Comparison of ENCODE assay signal across 23 mouse cellular contexts in the genomic region with DNA sequence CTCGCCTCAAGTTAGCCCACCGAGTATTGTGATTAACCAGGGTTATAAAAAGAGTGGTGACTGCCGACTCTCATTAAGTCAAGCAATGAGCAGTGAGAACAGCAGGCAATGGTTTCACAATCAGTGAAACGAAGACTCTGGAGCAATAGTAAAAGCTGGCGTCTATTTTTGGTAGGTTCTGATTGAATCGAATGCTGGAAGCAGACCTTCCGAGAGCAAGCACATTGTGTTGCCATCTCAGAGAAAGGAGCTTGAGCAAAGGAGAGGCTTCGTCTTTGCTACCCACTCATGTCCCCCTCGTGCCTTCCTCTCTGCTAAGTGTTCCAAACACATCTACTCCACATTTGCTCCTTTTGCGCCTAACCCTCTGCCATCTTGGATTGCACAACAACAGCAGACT. TPM values are rescaled to one million over a fixed set of nuclear protein-coding genes. Genes with fewer than 3 reads are reported as not detected.
DNase-seq lines count a peak whose midpoint lies in the region; ATAC-seq lines count a peak whose summit lies in the region.
"Had no signal": no experiment of that assay in that cellular context is flagged by ENCODE, and none has a peak within 500 bp of the region (broad histone marks: within the 10 kb centered on the region; RNA-seq: fewer than 3 reads in every experiment).

No protein-coding gene starts in this region.

- ATAC-seq in monocyte, adult 5-6 weeks (replicated peaks; ENCODE audit: insufficient number of reproducible peaks, low FRiP score, low TSS enrichment, poor library complexity, severe bottlenecking): no peak
- ATAC-seq: forebrain, embryonic 14.5 days; forebrain, postnatal 0 days; hindbrain, postnatal 0 days; Patski had no signal

- peak; percentile 1 for DNase-seq in adrenal gland, postnatal 10 days
- no peak for DNase-seq in adrenal gland, postnatal 4 days (ENCODE audit: low spot score in 2 of 2)
- DNase-seq in layer of hippocampus, adult 18-20 months (ENCODE audit: low spot score in 2 of 2): peak; percentile 18 to 77
- no peak for DNase-seq in layer of hippocampus, adult 9-10 months (ENCODE audit: low spot score)
- peak; percentile 15 to 33 for DNase-seq in layer of hippocampus, adult 8-10 months (ENCODE audit: low spot score in 2 of 2)
- DNase-seq in ovary, postnatal 14 days (ENCODE audit: low spot score): no peak
- DNase-seq: adrenal gland, postnatal 14 days; cerebellum, adult 18-20 months; cerebellum, adult 9-10 months; cerebellum, postnatal 25 days; forebrain, postnatal 0 days; gastrocnemius, postnatal 10 days; gastrocnemius, postnatal 36 days; heart, adult 2 months; heart, postnatal 14 days; heart, postnatal 4 days had no signal

RNA-seq across cellular contexts. Expression of a gene that starts 18.1 kb away (rescaled TPM):
- total RNA-seq in adrenal gland, postnatal 10 days (2021): under 1 TPM; 0.06 to 0.24 TPM
- under 1 TPM; 0.06 to 0.14 TPM for total RNA-seq in adrenal gland, postnatal 4 days (2021)
- 100 to 1,000 TPM; 130 to 132 TPM for total RNA-seq in layer of hippocampus, adult 18-20 months (2021)
- total RNA-seq in layer of hippocampus, adult 8-10 months (2022): 100 to 1,000 TPM; 125 to 141 (median 133) TPM
- total RNA-seq in monocyte, adult 5-6 weeks (2017): not detected in 3 replicates
- total RNA-seq: common myeloid progenitor, adult 5-6 weeks; gastrocnemius, postnatal 36 days; granulocyte monocyte progenitor cell, adult 5-6 weeks; heart, adult 2 months had no signal

RNA-seq across cellular contexts. Expression of a gene that starts 18.3 kb away (rescaled TPM):
- total RNA-seq in adrenal gland, postnatal 10 days (2021): under 1 TPM; 0.33 to 0.93 TPM
- total RNA-seq in adrenal gland, postnatal 4 days (2021): 1 to 10 TPM; 1.1 TPM
- total RNA-seq in layer of hippocampus, adult 18-20 months (2021): 10 to 100 TPM; 82.2 to 86.3 TPM
- total RNA-seq in layer of hippocampus, adult 8-10 months (2022): 10 to 100 TPM; 74.0 to 87.0 (median 79.8) TPM
- not detected in 3 replicates for total RNA-seq in monocyte, adult 5-6 weeks (2017)
- total RNA-seq: common myeloid progenitor, adult 5-6 weeks; gastrocnemius, adult 18-20 months; gastrocnemius, postnatal 36 days; granulocyte monocyte progenitor cell, adult 5-6 weeks; heart, adult 2 months had no signal

Comparison
In these comparisons a context has a peak if more than half of its experiments do, and no peak if none do; other contexts are left out.
1. DNase-seq: peak in adrenal gland, postnatal 10 days (single experiment), layer of hippocampus, adult 18-20 months (2 of 2) and layer of hippocampus, adult 8-10 months (2 of 2); none in adrenal gland, postnatal 4 days (0 of 2), layer of hippocampus, adult 9-10 months (single experiment) and ovary, postnatal 14 days (single experiment).
2. RNA of a gene that starts 18.1 kb away (total RNA-seq): 125 to 141 TPM in layer of hippocampus, adult 8-10 months and 130 to 132 TPM in layer of hippocampus, adult 18-20 months; 0.06 to 0.24 TPM in adrenal gland, postnatal 10 days, 0.06 to 0.14 TPM in adrenal gland, postnatal 4 days and not detected in monocyte, adult 5-6 weeks; every median in the first group is over 100 times any median in the second.
3. RNA of a gene that starts 18.3 kb away (total RNA-seq): 82.2 to 86.3 TPM in layer of hippocampus, adult 18-20 months and 74.0 to 87.0 TPM in layer of hippocampus, adult 8-10 months; 1.1 TPM in adrenal gland, postnatal 4 days, 0.33 to 0.93 TPM in adrenal gland, postnatal 10 days and not detected in monocyte, adult 5-6 weeks; every median in the first group is over 10 times any median in the second.